Mouse (Mus musculus) left cerebral cortex, postnatal 14 days (tissue): Measurements from ENCODE around the gene Angptl2. TPM values are rescaled to one million over a fixed set of nuclear protein-coding genes. Genes with fewer than 3 reads are reported as not detected.

Experiments used
- DNase-seq, 2 experiments: peaks; one replicate each; pipeline ENCODE4 v3.0.0; 2021 to 2022; ENCODE audit warnings: low spot score in 2 of 2, mixed read lengths in 1 of 2
- intact Hi-C: fragments of 180-260 bp; cut with DNase I; formaldehyde crosslinking; loops from one replicate; pipeline ENCODE4 v1.15.1; 2025
- total RNA-seq, 2 experiments: library from RNA; stranded (reverse); gene quantifications; 2 replicates each; pipeline ENCODE4 v1.2.3; 2021

Gene Angptl2
- total RNA-seq, 2 experiments from 2014 or later = 3.1 to 3.6 TPM

DNA sequence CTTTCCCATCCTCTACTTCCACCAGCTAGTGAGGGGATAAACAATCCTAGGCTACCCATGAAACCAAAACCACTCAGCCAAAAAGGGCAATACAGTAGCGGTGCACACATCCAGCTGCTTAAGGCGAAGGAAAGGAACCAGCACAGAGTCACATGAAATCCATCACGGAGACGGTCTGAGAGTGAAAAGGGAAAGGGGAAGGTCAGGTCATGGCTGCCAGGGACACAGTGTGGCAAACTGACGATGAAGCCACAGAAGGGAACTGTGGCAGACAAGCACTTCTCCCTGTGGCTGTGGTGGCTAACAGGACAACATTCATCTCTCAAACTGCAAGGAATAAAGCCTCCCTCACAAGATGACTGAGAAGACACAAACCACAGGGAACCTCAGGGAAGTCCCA lies 79.2 kb downstream of the Angptl2 start:
- DNase-seq = no peak
- intact Hi-C loops = no loop called here

Other genes starting within 250 kb of the Angptl2 start
- 10 to 100 TPM; 25.0 to 27.4 TPM for gene Slc2a8, start 234.0 kb upstream of the Angptl2 start, total RNA-seq
- 100 to 1,000 TPM; 156 to 159 TPM for gene Garnl3, start 84.4 kb upstream of the Angptl2 start, total RNA-seq
- 10 to 100 TPM; 60.3 to 64.5 TPM for gene Ralgps1, start 155.4 kb downstream of the Angptl2 start, total RNA-seq
- gene Zbtb34, start 215.3 kb downstream of the Angptl2 start, total RNA-seq = 10 to 100 TPM; 29.7 to 38.4 TPM